Mouse (Mus musculus) A20 (cell line): ENCODE measurements around the gene Wdr46.
A peak's percentile ranks its signal among the peaks of the same experiment; 100 is the strongest.
"Not testable (repeated sequence)": the region's sequence is repeated elsewhere in the genome, so short reads cannot be mapped to it uniquely, and the experiment has no call there.

Experiments used
- DNase-seq: peaks from one replicate; pipeline ENCODE4 v3.0.0-alpha.2; 2011; ENCODE audit warnings: low read depth, low spot score

The Wdr46 gene

DNA sequence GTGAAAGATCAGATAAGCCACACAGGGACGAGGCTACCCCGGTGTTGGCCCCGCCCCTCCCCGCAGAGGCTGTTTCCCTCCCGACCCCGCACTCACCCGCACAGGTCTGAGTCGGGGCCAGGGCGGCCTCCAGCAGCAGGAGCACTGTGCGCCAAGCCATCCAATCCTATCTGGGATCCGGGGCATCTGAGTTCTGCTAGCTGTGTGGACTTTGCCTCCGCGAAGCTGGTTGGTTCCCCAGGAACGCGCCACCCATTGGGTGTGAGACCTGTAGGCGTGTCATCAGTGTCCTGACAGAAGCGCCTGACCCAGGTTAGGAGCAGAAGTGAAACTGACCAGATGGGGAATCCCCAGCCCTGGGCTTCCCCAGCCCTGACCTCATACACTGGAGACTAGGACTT, 38.2 kb downstream of the Wdr46 start:
- peak; percentile 97 for DNase-seq

DNA sequence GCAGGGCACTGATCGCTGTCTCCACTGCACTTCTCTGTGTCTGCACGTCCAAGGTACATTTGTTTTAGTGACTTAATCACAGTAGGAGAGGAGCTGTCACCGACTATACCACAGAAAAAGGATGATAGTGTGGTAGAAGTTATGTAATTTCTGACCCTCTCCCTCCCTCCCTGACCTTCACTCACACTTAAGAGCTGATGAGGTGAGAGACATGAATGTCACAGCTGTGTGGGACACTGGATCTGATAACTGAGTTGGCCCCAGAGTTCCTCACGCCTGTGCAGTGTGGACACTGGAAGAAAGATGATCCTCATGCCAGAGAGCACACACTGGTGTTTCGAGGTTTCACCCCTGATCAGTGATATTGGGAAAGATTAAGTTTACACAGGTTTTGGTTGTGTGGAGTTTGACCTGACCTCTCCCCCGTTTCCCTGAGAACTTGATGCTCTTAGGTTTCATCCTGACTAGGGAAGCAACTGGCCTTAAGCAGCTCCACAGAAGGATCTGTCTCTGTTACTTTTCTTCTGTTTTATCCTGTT, 39.1 kb downstream of the Wdr46 start:
- no peak for DNase-seq

DNA sequence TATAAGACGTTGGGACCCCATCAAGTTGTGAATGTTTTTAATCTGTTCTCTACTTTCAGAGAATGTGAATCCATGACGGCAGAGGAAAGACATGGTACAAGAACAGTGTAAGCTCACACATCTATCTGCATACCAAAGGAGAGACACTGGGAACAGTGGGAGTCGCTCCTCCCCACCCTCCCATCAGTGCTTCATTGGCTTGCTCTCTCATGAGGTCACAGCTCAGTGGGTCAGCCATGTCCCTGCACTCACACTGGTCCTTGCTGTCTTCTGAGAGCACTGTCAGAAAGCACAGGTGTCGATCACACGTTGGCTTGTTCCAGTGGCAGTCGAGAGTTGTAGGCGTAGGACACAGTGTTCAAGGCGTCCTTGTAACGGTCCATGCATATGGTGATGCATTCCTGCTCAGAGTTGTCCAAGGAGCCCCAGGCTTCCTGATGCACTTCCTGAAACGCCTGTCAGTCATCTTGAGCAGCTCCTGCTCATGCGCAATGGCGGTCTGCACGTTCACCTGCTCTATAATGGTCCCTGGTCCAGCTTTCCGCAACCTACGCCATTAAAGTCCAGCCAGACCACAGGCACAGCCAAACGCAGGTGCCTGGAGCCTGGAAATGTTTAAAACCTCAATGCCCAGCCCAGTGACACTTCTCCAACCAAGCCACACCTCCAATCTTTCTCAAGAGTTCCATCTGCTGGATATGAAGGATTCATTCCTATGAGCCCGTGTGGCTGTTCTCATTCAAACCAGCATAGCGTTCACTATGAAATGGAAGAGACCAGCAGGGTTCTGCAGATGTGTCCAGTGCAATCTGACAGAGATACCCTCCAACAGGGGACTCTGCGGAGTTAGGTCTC, 39.9 kb downstream of the Wdr46 start:
- DNase-seq, result no peak

DNA sequence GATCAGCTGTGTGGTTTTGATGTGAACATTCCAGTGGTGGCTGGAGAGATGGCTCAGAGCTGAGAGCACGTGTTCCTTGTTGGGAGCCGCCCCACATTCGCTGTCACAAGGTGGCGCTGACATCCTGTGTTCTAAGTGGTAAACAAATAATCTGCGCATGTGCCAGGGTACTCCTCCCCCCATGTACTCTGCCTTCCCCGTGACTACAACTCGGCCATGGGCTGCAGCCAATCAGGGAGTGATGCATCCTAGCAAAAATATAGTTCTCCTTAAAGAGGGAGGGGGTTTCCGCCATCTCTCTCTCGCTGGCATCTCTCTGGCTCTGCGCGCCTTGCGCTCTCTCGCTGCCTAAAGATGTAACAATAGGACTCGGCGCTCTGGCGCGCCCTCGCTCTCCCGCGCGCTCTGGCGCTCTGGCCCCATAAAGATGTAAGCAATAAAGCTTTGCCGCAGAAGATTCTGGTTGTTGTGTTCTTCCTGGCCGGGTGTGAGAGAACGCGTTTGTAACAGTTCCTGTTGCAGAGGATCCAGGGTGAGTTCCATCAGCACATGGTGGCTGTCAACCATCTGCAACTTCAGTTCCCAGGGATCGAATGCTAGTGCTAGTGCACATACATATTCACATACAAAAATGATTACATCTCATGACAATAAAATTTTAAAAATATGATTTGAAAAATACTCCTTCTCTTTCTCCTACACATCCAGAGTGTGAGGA, 40.9 kb downstream of the Wdr46 start:
- DNase-seq, result not testable (repeated sequence)

DNA sequence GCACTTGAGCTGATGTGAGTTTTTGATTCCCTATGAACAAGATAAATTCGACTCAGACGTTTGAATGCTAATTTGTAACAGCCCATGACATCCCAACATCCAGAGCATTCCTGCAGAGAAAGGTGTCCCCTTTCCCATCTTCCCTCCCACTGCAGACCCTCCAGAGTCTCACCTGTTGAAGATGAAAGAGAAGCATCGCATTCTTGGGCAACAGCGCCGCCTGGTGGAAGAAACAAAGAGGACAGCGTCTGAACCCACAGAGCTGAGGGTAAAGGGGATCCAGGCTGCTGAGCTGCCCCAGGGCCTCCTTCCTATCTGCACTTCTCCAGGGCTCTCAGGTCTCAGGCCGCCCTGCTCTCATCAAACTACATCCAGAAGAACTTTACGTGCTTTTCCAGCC, 41.7 kb downstream of the Wdr46 start:
- not testable (repeated sequence) for DNase-seq

DNA sequence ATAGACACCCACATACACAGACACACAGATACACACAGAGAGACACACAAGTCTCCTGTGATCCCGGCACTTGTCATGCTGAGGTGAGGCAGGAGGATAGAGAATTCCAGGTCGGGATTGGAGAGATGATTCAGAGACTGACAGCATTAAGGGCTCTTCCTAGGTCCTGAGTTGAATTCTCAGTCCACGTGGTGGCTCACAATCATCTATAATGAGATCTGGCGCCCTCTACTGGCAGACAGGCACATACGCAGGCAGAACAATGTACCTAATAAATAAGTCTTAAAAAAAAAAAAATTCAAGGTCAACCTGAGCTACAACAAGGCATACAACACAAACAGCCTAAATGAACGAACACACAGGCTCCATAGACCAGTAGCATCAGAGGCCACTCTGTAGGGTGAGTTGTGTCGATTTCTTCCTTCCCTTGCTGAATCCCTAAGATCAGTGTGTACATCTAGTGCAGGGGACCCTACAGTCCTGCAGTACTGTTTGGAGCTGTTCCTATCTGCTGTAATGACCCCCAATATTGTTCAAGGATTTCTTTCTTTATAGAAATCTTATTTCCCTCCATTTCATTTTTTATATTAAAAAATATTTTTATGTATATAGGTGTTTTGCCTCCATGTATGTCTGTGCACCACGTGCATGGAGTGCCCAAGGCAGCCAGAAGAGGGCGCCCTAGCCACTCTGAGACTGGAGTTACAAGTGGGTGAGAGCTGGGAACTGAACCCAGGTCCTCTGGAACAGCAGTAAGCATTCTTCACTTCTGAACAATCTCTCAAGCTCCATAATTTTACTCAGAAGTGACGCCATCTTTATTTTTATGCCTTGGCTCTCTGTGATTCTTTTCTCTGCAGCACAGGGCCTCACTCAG, 51.6 kb downstream of the Wdr46 start:
- peak; percentile 86 for DNase-seq

DNA sequence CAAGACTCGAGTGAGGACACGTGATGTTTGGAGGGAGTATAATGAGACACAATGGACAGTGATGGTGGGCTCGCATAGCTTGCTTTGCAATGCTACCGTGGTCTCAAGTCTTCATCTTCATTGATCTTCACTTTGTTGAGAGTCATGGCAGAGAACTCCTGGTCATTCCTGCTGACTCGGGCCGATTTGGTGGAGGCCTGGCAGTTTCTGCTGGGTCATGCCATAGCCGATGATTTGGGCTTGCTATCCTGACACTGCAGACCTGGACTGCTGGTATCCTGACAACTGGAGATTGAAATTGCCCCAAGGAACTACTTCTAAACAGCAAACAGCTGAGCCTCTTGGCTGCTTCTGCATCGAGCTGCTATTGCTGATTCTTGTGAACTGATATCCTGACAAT, 54.5 kb downstream of the Wdr46 start:
- no peak for DNase-seq

DNA sequence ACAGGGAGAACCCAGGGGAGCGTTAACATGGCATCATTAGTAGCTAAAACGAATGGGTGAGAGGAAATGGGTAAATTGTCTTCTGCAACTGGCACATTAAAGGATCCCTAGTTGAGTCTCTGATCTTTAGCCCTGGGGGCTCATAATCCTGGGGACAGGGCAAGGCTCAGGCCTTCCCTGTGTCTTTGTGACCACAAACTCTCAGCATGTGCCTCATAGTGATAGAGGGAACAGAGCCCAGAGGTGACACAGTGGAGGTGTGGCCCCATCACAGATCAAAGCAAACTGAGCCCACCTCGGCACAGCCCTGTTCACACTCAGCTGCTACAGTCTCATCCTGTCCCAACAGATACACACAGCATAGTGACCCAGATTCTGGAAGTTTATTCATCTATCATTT, 55.2 kb downstream of the Wdr46 start:
- no peak for DNase-seq

DNA sequence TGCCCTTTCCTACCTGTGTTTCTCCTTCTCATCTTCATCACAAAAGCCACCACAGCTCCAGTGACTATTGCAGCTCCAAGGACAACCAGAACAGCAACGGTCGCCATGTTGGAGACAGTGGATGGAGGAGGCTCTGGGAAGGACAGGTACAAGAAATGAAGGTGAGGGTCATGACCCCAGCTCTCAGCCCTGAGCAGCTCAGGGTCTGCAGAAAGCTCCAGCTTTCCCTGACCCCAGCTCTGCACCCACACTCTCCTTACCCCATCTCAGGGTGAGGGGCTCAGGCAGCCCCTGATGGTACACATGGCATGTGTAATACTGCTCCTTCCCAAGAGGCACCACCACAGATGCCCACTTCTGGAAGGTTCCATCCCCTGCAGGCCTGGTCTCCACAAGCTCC, 56.6 kb downstream of the Wdr46 start:
- not testable (repeated sequence) for DNase-seq

DNA sequence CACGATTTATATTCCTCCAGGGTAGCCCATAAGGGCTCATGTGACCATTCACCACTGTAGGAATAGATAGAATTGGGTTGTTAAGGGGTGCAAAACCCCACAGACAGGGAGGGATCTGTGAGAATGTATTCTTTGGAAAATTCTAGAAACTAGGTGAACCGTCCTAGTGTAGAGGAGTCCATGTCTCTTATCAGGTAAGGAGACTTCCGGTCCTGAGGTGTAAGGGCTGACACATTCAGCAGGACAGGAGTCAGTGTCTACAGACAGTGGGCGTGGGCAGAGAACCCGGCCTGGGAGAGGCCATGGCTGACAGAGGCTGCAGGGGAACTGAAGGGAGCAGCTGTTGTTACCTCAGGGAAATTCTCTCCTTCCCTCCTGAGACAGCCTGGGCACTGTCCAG, 58.2 kb downstream of the Wdr46 start:
- DNase-seq, result not testable (repeated sequence)
